27 mouse cellular contexts compared by ENCODE assay signal in genomic region chr8:111871278-111871677, GRCm38 (mm10). TPM values are rescaled to one million over a fixed set of nuclear protein-coding genes. Genes with fewer than 3 reads are reported as not detected.
DNase-seq lines count a peak whose midpoint lies in the region; ATAC-seq and TF ChIP-seq lines count a peak whose summit lies in the region.
"Had no signal": no experiment of that assay in that cellular context is flagged by ENCODE, and none has a peak within 500 bp of the region (broad histone marks: within the 10 kb centered on the region; RNA-seq: fewer than 3 reads in every experiment).

No protein-coding gene starts in this region.

- no peak for TF ChIP-seq CTCF in MEL (IDR thresholded peaks at IDR 0.05 in 2 of 3, conservative IDR thresholded peaks at IDR 0.05 in 1 of 3; ENCODE audit: control insufficient read depth in 1 of 3, insufficient read depth in 1 of 3, low read depth in 2 of 3, low read length in 3 of 3, poor library complexity in 1 of 3, severe bottlenecking in 1 of 3)

- H3K4me1 ChIP-seq in MEL (ENCODE audit: control insufficient read depth in 1 of 2, insufficient read depth in 2 of 2, low read length in 2 of 2), result peaks cover 4 to 17% of the 10 kb centered on the region in 2 experiments; a peak in 3 of 4 replicates
- H3K4me1 ChIP-seq in forebrain, embryonic 13.5 days, result peaks cover 9% of the 10 kb centered on the region

- 84% methylated on average over 3 of the region's 3 CpGs for WGBS in forebrain, embryonic 13.5 days

- TF ChIP-seq EP300 in MEL (IDR thresholded peaks at IDR 0.05; ENCODE audit: low read depth in 1 of 2, low read length in 2 of 2), result peak; percentile 74 to 75

- H3K27me3 ChIP-seq in MEL (ENCODE audit: control insufficient read depth in 1 of 2, insufficient read depth in 2 of 2, low read length in 2 of 2), result no peaks in the 10 kb centered on the region
- no peaks in the 10 kb centered on the region for H3K27me3 ChIP-seq in forebrain, embryonic 13.5 days
- H3K27me3 ChIP-seq: CH12.LX, Patski had no signal

- H3K79me2 ChIP-seq in MEL (ENCODE audit: control insufficient read depth, insufficient read depth, low read length, poor library complexity), result no peaks in the 10 kb centered on the region

- H3K9me3 ChIP-seq in MEL (replicated peaks; ENCODE audit: insufficient read depth, low read length), result no peaks in the 10 kb centered on the region
- H3K9me3 ChIP-seq in forebrain, embryonic 13.5 days (replicated peaks), result no peaks in the 10 kb centered on the region
- H3K9me3 ChIP-seq: G1E had no signal

- TF ChIP-seq POLR2A in MEL (IDR thresholded peaks at IDR 0.05; ENCODE audit: control insufficient read depth in 1 of 2, insufficient read depth in 1 of 2, low read depth in 1 of 2, low read length in 2 of 2, poor library complexity in 1 of 2), result no peak

- peaks cover 0 to 10% of the 10 kb centered on the region in 2 experiments; a peak in 2 of 4 replicates for H3K36me3 ChIP-seq in MEL (ENCODE audit: control insufficient read depth in 1 of 2, insufficient read depth in 2 of 2, low read length in 2 of 2)
- no peaks in the 10 kb centered on the region for H3K36me3 ChIP-seq in forebrain, embryonic 13.5 days (ENCODE audit: poor library complexity, severe bottlenecking)

- no peak for TF ChIP-seq RAD21 in MEL (IDR thresholded peaks at IDR 0.05; ENCODE audit: low read depth, low read length)

- 0 out of 4 replicates have a peak overlapping the region, but pooled peaks have one; percentile 1 for H3K4me3 ChIP-seq in MEL (ENCODE audit: control insufficient read depth in 1 of 2, insufficient read depth in 1 of 2, low read depth in 2 of 2, low read length in 2 of 2)
- H3K4me3 ChIP-seq in forebrain, embryonic 13.5 days, result no peak overlapping the region

- DNase-seq in MEL (ENCODE audit: low read depth, low spot score) (peak; percentile 83), MEL-GATA-1-ER (ENCODE audit: extremely low read depth, low read depth) (peak; percentile 73), ZHBTc4 (ENCODE audit: low read depth, low spot score) (peak; percentile 47)
- no peak for DNase-seq in left cerebral cortex, adult 11 months (ENCODE audit: low spot score)
- DNase-seq in testis, postnatal 14 days (ENCODE audit: low spot score), result no peak
- no peak for DNase-seq in layer of hippocampus, adult 9-10 months (ENCODE audit: low spot score)
- DNase-seq: adrenal gland, adult 2 months; adrenal gland, adult 8-10 months; adrenal gland, postnatal 10 days; adrenal gland, postnatal 14 days; adrenal gland, postnatal 25 days; adrenal gland, postnatal 36 days; B cell, adult 2 months; cerebellum, adult 11 months; cerebellum, adult 11-12 months; cerebellum, adult 18-20 months; cerebellum, adult 2 months; cerebellum, adult 8-10 months had no signal

- H3K4me2 ChIP-seq in forebrain, embryonic 13.5 days, result no peak overlapping the region

- H3K9ac ChIP-seq in MEL (ENCODE audit: control insufficient read depth, low read depth, low read length, poor library complexity, severe bottlenecking), result no peak overlapping the region
- no peak overlapping the region for H3K9ac ChIP-seq in forebrain, embryonic 13.5 days

- H3K27ac ChIP-seq in MEL (ENCODE audit: control insufficient read depth, low read depth, low read length), result peak overlapping the region; percentile 53
- no peak overlapping the region for H3K27ac ChIP-seq in forebrain, embryonic 13.5 days

- 0 out of 2 replicates have a peak, but pooled peaks have one; percentile 8 for ATAC-seq in common myeloid progenitor, adult 5-6 weeks (replicated peaks; ENCODE audit: low read depth, poor library complexity, severe bottlenecking)
- ATAC-seq in forebrain, embryonic 13.5 days, result no peak
- ATAC-seq: activated CD4-positive, CD25-positive, alpha-beta regulatory T cell, adult 4 months; CD4-positive, CD25-positive, alpha-beta regulatory T cell, adult 4 months; Patski had no signal

TF ChIP-seq in MEL, 35 proteins besides CTCF, POLR2A, EP300 and RAD21:
- TF ChIP-seq CHD1 (IDR thresholded peaks at IDR 0.05; ENCODE audit: low read depth, low read length) (no peak), ZC3H11A (IDR thresholded peaks at IDR 0.05; ENCODE audit: low read depth, low read length) (no peak), TAL1 (IDR thresholded peaks at IDR 0.05; ENCODE audit: low read length) (peak; percentile 69), TCF12 (IDR thresholded peaks at IDR 0.05; ENCODE audit: low read depth, low read length) (peak; percentile 66; the same call in 1 of the 2 replicates), MAZ (IDR thresholded peaks at IDR 0.05; ENCODE audit: low read depth, low read length) (0 out of 2 replicates have a peak, but pooled peaks have one; percentile 36), RCOR1 (IDR thresholded peaks at IDR 0.05; ENCODE audit: low read depth, low read length) (peak; percentile 21; the same call in 1 of the 2 replicates), BHLHE40 (IDR thresholded peaks at IDR 0.05; ENCODE audit: borderline replicate concordance, low read depth, low read length) (0 out of 2 replicates have a peak, but pooled peaks have one; percentile 22), TBP (IDR thresholded peaks at IDR 0.05; ENCODE audit: low read depth, low read length) (no peak), POLR2AphosphoS2 (IDR thresholded peaks at IDR 0.05; ENCODE audit: low read length) (no peak), MYC (IDR thresholded peaks at IDR 0.05; ENCODE audit: low read depth, low read length) (no peak), SIN3A (IDR thresholded peaks at IDR 0.05; ENCODE audit: low read length) (peak; percentile 51), ZNF384 (IDR thresholded peaks at IDR 0.05; ENCODE audit: low read depth, low read length) (no peak), MAFK (IDR thresholded peaks at IDR 0.05; ENCODE audit: borderline replicate concordance, low read depth, low read length) (no peak), JUND (IDR thresholded peaks at IDR 0.05; ENCODE audit: low read depth, low read length) (no peak), MEF2A (IDR thresholded peaks at IDR 0.05; ENCODE audit: extremely low read depth, insufficient replicate concordance, low read depth, low read length, poor library complexity, severe bottlenecking) (no peak), MYB (IDR thresholded peaks at IDR 0.05; ENCODE audit: low read depth, low read length) (no peak), GATA1 (IDR thresholded peaks at IDR 0.05; ENCODE audit: low read depth, low read length) (peak; percentile 71), ETS1 (IDR thresholded peaks at IDR 0.05; ENCODE audit: low read depth, low read length) (peak; percentile 74), UBTF (IDR thresholded peaks at IDR 0.05; ENCODE audit: borderline replicate concordance, insufficient read depth, low read depth, low read length) (no peak), USF2 (IDR thresholded peaks at IDR 0.05; ENCODE audit: borderline replicate concordance in 1 of 2, insufficient read depth in 1 of 2, low read depth in 1 of 2, low read length in 2 of 2) (no peak), MXI1 (IDR thresholded peaks at IDR 0.05; ENCODE audit: low read depth, low read length) (0 out of 2 replicates have a peak, but pooled peaks have one; percentile 21), ELF1 (IDR thresholded peaks at IDR 0.05; ENCODE audit: low read depth, low read length) (no peak), ZKSCAN1 (IDR thresholded peaks at IDR 0.05; ENCODE audit: low read depth, low read length) (no peak), CHD2 (IDR thresholded peaks at IDR 0.05; ENCODE audit: low read length) (no peak), E2F4 (IDR thresholded peaks at IDR 0.05; ENCODE audit: borderline replicate concordance, low read depth, low read length) (no peak), NELFE (IDR thresholded peaks at IDR 0.05; ENCODE audit: low read depth, low read length) (no peak)

RNA-seq across cellular contexts. Expression of gene Tmem170, which starts 5.3 kb away (rescaled TPM):
- total RNA-seq in MEL (2012; rRNA removed), result 2.8 and 2.9 TPM in 2 replicates
- 1 to 10 TPM in 1 of 2 experiments, not detected in 1; 4.6 TPM for polyA plus RNA-seq in MEL (2012; ENCODE audit: insufficient read depth in 1 of 2, insufficient read length in 2 of 2, low read depth in 1 of 2, low replicate concordance in 2 of 2, missing spikeins in 1 of 2)
- total RNA-seq in common myeloid progenitor, adult 5-6 weeks (2017), result 2.3 and 2.5 TPM in 2 replicates
- polyA plus RNA-seq in forebrain, embryonic 13.5 days (2015; fragmentation: Nextera tagmentation; extraction: Ambion mirVana), result 6.7 and 6.8 TPM in 2 replicates

RNA-seq across cellular contexts. Expression of gene Cfdp1, which starts 17.2 kb away (rescaled TPM):
- 168 and 185 TPM in 2 replicates for total RNA-seq in MEL (2012; rRNA removed)
- polyA plus RNA-seq in MEL (2012; ENCODE audit: insufficient read depth in 1 of 2, insufficient read length in 2 of 2, low read depth in 1 of 2, low replicate concordance in 2 of 2, missing spikeins in 1 of 2), result 100 to 1,000 TPM in 1 of 2 experiments, not detected in 1; 214 TPM
- total RNA-seq in common myeloid progenitor, adult 5-6 weeks (2017), result 202 and 252 TPM in 2 replicates
- 184 and 193 TPM in 2 replicates for polyA plus RNA-seq in forebrain, embryonic 13.5 days (2015; fragmentation: Nextera tagmentation; extraction: Ambion mirVana)

RNA-seq across cellular contexts. Expression of gene Chst5, which starts 39.0 kb away (rescaled TPM):
- total RNA-seq in MEL (2012; rRNA removed), result not detected in 2 replicates
- polyA plus RNA-seq in MEL (2012; ENCODE audit: insufficient read depth in 1 of 2, insufficient read length in 2 of 2, low read depth in 1 of 2, low replicate concordance in 2 of 2, missing spikeins in 1 of 2), result not detected
- total RNA-seq in common myeloid progenitor, adult 5-6 weeks (2017), result not detected in 2 replicates
- 2.0 TPM in 2 replicates for polyA plus RNA-seq in forebrain, embryonic 13.5 days (2015; fragmentation: Nextera tagmentation; extraction: Ambion mirVana)
- total RNA-seq: adrenal gland, adult 18-20 months; adrenal gland, adult 2 months; adrenal gland, adult 8-10 months; adrenal gland, postnatal 14 days; adrenal gland, postnatal 25 days; adrenal gland, postnatal 36 days; CH12.LX had no signal
- polyA plus RNA-seq: activated CD4-positive, CD25-positive, alpha-beta regulatory T cell, adult 4 months; adrenal gland, adult 2 months; C2C12; CD4-positive, CD25-positive, alpha-beta regulatory T cell, adult 4 months; G1E; Patski had no signal

Comparison
In these comparisons a context has a peak if more than half of its experiments do, and no peak if none do; other contexts are left out.
1. DNase-seq: peak in MEL (single experiment), MEL-GATA-1-ER (single experiment) and ZHBTc4 (single experiment); none in left cerebral cortex, adult 11 months (single experiment), testis, postnatal 14 days (single experiment) and layer of hippocampus, adult 9-10 months (single experiment).